Mouse (Mus musculus) heart, embryonic 15.5 days (tissue): ENCODE measurements around the gene Ttll8. TPM values are rescaled to one million over a fixed set of nuclear protein-coding genes. Genes with fewer than 3 reads are reported as not detected.
A peak's percentile ranks its signal among the peaks of the same experiment; 100 is the strongest.

Experiments used
- ATAC-seq: fragments of 200-750 bp; cut with Nextera tagmentation; replicated peaks from 2 replicates; pipeline ENCODE4 v1.8.0; 2017; ENCODE audit warnings: low read depth, moderate TSS enrichment; ENCODE audit not compliant: insufficient number of reproducible peaks, insufficient read depth, low FRiP score
- H3K27ac ChIP-seq: fragments of 300-500 bp; sonication (generic); 2 replicates; pipeline ENCODE4 v1.5.1; 2015; ENCODE audit warnings: mild to moderate bottlenecking, inconsistent platforms
- H3K27me3 ChIP-seq: fragments of 300-500 bp; sonication (generic); 2 replicates; pipeline ENCODE4 v1.6.1; 2015; ENCODE audit warnings: inconsistent platforms
- H3K36me3 ChIP-seq: fragments of 300-500 bp; sonication (generic); 2 replicates; pipeline ENCODE4 v1.6.1; 2015; ENCODE audit warnings: mild to moderate bottlenecking, inconsistent platforms
- H3K4me1 ChIP-seq: fragments of 300-500 bp; sonication (generic); replicated peaks from 2 replicates; pipeline ENCODE4 v1.6.1; 2015; ENCODE audit warnings: inconsistent platforms
- H3K4me2 ChIP-seq: fragments of 300-500 bp; sonication (generic); 2 replicates; pipeline ENCODE4 v1.6.1; 2015; ENCODE audit warnings: inconsistent platforms, mild to moderate bottlenecking, moderate library complexity
- H3K4me3 ChIP-seq: fragments of 300-500 bp; sonication (generic); 2 replicates; pipeline ENCODE4 v1.5.1; 2015; ENCODE audit warnings: mild to moderate bottlenecking, inconsistent platforms
- H3K9ac ChIP-seq: fragments of 300-500 bp; sonication (generic); 2 replicates; pipeline ENCODE4 v1.6.1; 2015; ENCODE audit warnings: mild to moderate bottlenecking, inconsistent platforms
- H3K9me3 ChIP-seq: fragments of 300-500 bp; sonication (generic); replicated peaks from 2 replicates; pipeline ENCODE4 v1.6.1; 2016; ENCODE audit warnings: inconsistent platforms
- WGBS: fragments of 180-500 bp; shearing (Covaris S2); methylation state at CpG from one replicate; pipeline ENCODE4 v1.1.7; 2015; ENCODE audit warnings: mixed read lengths; 5-methylcytosine and 5-hydroxymethylcytosine counted together
- polyA plus RNA-seq: library from polyadenylated mRNA; unstranded; fragments of >200 nt; fragmentation: Nextera tagmentation; extraction: Ambion mirVana; gene quantifications from 2 replicates; pipeline ENCODE4 v1.2.1, GENCODE M21; 2015

The Ttll8 gene
- polyA plus RNA-seq, 1 experiment from 2014 or later = not detected

GRCm38 (mm10) chr15:88921131-88921991, 32.9 kb downstream of the Ttll8 start:
- Histone ChIP-seq H3K27ac (no peak overlapping the region), H3K9ac (no peak overlapping the region), H3K36me3 (no peaks in the 10 kb centered on the region), H3K4me2 (peak overlapping the region; percentile 32), H3K9me3 (no peaks in the 10 kb centered on the region), H3K4me3 (no peak overlapping the region), H3K27me3 (no peaks in the 10 kb centered on the region), H3K4me1 (no peaks in the 10 kb centered on the region)
- 19% methylated on average over 12 of the region's 12 CpGs for WGBS
- ATAC-seq = peak; percentile 67; the same call in 1 of the 2 replicates

- WGBS = 89% methylated on average over 1 of the region's 1 CpGs
- Histone ChIP-seq H3K27me3 (no peaks in the 10 kb centered on the region), H3K4me1 (no peaks in the 10 kb centered on the region), H3K27ac (no peak overlapping the region), H3K9me3 (no peaks in the 10 kb centered on the region), H3K4me3 (no peak overlapping the region), H3K4me2 (no peak overlapping the region), H3K9ac (no peak overlapping the region), H3K36me3 (no peaks in the 10 kb centered on the region)
- ATAC-seq = no peak
Observed at GRCm38 (mm10) chr15:88920065-88920464, 34.2 kb downstream of the Ttll8 start.

GRCm38 (mm10) chr15:88919328-88919727, 34.9 kb downstream of the Ttll8 start:
- no peaks in the 10 kb centered on the region for H3K9me3 ChIP-seq
- 76% methylated on average over 12 of the region's 12 CpGs for WGBS
- no peak for ATAC-seq

GRCm38 (mm10) chr15:88917126-88917525, 37.1 kb downstream of the Ttll8 start:
- WGBS = 89% methylated on average over 8 of the region's 8 CpGs
- Histone ChIP-seq H3K36me3 (no peaks in the 10 kb centered on the region), H3K9ac (no peak overlapping the region), H3K27ac (no peak overlapping the region), H3K4me2 (no peak overlapping the region), H3K4me3 (no peak overlapping the region), H3K4me1 (no peaks in the 10 kb centered on the region), H3K9me3 (no peaks in the 10 kb centered on the region), H3K27me3 (no peaks in the 10 kb centered on the region)
- no peak for ATAC-seq

More at GRCm38 (mm10) chr15:88919328-88919727, 34.9 kb downstream of the Ttll8 start:
- no peak overlapping the region for H3K9ac ChIP-seq
- H3K4me1 ChIP-seq = no peaks in the 10 kb centered on the region
- no peak overlapping the region for H3K27ac ChIP-seq
- no peak overlapping the region for H3K4me2 ChIP-seq
- H3K36me3 ChIP-seq = no peaks in the 10 kb centered on the region
- no peaks in the 10 kb centered on the region for H3K27me3 ChIP-seq
- H3K4me3 ChIP-seq = no peak overlapping the region

- no peaks in the 10 kb centered on the region for H3K36me3 ChIP-seq
- no peaks in the 10 kb centered on the region for H3K27me3 ChIP-seq
Observed at GRCm38 (mm10) chr15:88916366-88916765, 37.9 kb downstream of the Ttll8 start.

GRCm38 (mm10) chr15:88915046-88915445, 39.2 kb downstream of the Ttll8 start:
- Histone ChIP-seq H3K9ac (no peak overlapping the region), H3K4me1 (no peaks in the 10 kb centered on the region), H3K27ac (no peak overlapping the region), H3K9me3 (no peaks in the 10 kb centered on the region), H3K4me3 (no peak overlapping the region), H3K4me2 (no peak overlapping the region), H3K36me3 (no peaks in the 10 kb centered on the region), H3K27me3 (no peaks in the 10 kb centered on the region)
- ATAC-seq = no peak
- WGBS = 94% methylated on average over 7 of the region's 7 CpGs

More at GRCm38 (mm10) chr15:88916366-88916765, 37.9 kb downstream of the Ttll8 start:
- no peaks in the 10 kb centered on the region for H3K9me3 ChIP-seq
- H3K4me3 ChIP-seq = no peak overlapping the region
- H3K9ac ChIP-seq = no peak overlapping the region
- H3K4me1 ChIP-seq = no peaks in the 10 kb centered on the region
- no peak overlapping the region for H3K27ac ChIP-seq
- ATAC-seq = no peak
- no peak overlapping the region for H3K4me2 ChIP-seq
- WGBS = 48% methylated on average over 3 of the region's 3 CpGs

GRCm38 (mm10) chr15:88906347-88906746, 47.9 kb downstream of the Ttll8 start:
- WGBS = 69% methylated on average over 4 of the region's 4 CpGs

GRCm38 (mm10) chr15:88904056-88904811, 50.0 kb downstream of the Ttll8 start:
- no peak overlapping the region for H3K4me3 ChIP-seq
- no peak for ATAC-seq
- H3K36me3 ChIP-seq = no peaks in the 10 kb centered on the region
- 79% methylated on average over 14 of the region's 14 CpGs for WGBS
- no peak overlapping the region for H3K27ac ChIP-seq
- no peaks in the 10 kb centered on the region for H3K27me3 ChIP-seq
- H3K9me3 ChIP-seq = no peaks in the 10 kb centered on the region
- no peaks in the 10 kb centered on the region for H3K4me1 ChIP-seq
- H3K9ac ChIP-seq = no peak overlapping the region
- no peak overlapping the region for H3K4me2 ChIP-seq

More at GRCm38 (mm10) chr15:88906347-88906746, 47.9 kb downstream of the Ttll8 start:
- no peak for ATAC-seq
- no peak overlapping the region for H3K4me3 ChIP-seq
- no peaks in the 10 kb centered on the region for H3K9me3 ChIP-seq
- H3K36me3 ChIP-seq = no peaks in the 10 kb centered on the region
- no peak overlapping the region for H3K9ac ChIP-seq
- no peaks in the 10 kb centered on the region for H3K27me3 ChIP-seq
- H3K4me1 ChIP-seq = no peaks in the 10 kb centered on the region
- no peak overlapping the region for H3K27ac ChIP-seq
- H3K4me2 ChIP-seq = no peak overlapping the region

- no peaks in the 10 kb centered on the region for H3K4me1 ChIP-seq
- H3K9ac ChIP-seq = no peak overlapping the region
- 79% methylated on average over 1 of the region's 1 CpGs for WGBS
- H3K4me2 ChIP-seq = no peak overlapping the region
- 0 out of 2 replicates have a peak, but pooled peaks have one; percentile 39 for ATAC-seq
- no peak overlapping the region for H3K27ac ChIP-seq
- no peaks in the 10 kb centered on the region for H3K9me3 ChIP-seq
- H3K4me3 ChIP-seq = no peak overlapping the region
- no peaks in the 10 kb centered on the region for H3K36me3 ChIP-seq
- no peaks in the 10 kb centered on the region for H3K27me3 ChIP-seq
Observed at GRCm38 (mm10) chr15:88903086-88903485, 51.1 kb downstream of the Ttll8 start.

GRCm38 (mm10) chr15:88902200-88902875, 51.9 kb downstream of the Ttll8 start:
- ATAC-seq = no peak
- Histone ChIP-seq H3K36me3 (no peaks in the 10 kb centered on the region), H3K9me3 (no peaks in the 10 kb centered on the region), H3K4me1 (no peaks in the 10 kb centered on the region), H3K9ac (no peak overlapping the region), H3K27me3 (no peaks in the 10 kb centered on the region), H3K4me2 (no peak overlapping the region), H3K27ac (no peak overlapping the region), H3K4me3 (no peak overlapping the region)
- WGBS = 83% methylated on average over 15 of the region's 15 CpGs

- no peak overlapping the region for H3K27ac ChIP-seq
- no peaks in the 10 kb centered on the region for H3K9me3 ChIP-seq
- H3K27me3 ChIP-seq = 0 out of 2 replicates have a peak, but pooled peaks cover 2% of the 10 kb centered on the region
- H3K4me2 ChIP-seq = no peak overlapping the region
- no peak overlapping the region for H3K4me3 ChIP-seq
- no peaks in the 10 kb centered on the region for H3K36me3 ChIP-seq
- no peak overlapping the region for H3K9ac ChIP-seq
- 74% methylated on average over 10 of the region's 10 CpGs for WGBS
- no peak for ATAC-seq
- H3K4me1 ChIP-seq = no peaks in the 10 kb centered on the region
Observed at GRCm38 (mm10) chr15:88896341-88896980, 57.8 kb downstream of the Ttll8 start.
